Mouse (Mus musculus): ENCODE measurements at regions not wholly inside any gene's neighbourhood (a gene's known extent, or its start where the extent isn't known, plus 50 kb on each side); places are given as distances from the start of the nearest gene placed in this dataset.
"Not testable (repeated sequence)": the region's sequence is repeated elsewhere in the genome, so short reads cannot be mapped to it uniquely, and the experiment has no call there.

DNA sequence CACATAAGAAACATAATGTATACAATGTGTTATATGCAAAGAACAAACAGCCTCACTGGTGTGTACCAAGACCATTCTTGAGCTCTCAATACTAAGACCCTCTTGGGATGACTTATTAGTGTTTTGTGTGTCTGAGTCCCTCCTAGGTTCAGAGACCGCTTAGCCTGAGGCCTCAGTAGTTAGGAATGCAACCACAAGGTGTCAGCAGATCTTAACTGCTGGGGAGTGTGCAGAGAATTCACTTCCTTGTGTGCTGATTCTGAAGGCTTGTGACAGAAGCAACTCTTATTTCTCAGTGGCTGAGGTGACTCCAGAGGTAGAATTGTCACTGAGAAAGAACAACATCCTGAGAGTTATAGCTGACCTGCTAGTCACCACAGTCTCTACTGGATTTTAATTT, 550.3 kb downstream of the Dad1 start:
- H3K4me1 ChIP-seq (replicated peaks); H3K4me2 ChIP-seq; H3K9ac ChIP-seq; H3K4me3 ChIP-seq (replicated peaks); H3K27ac ChIP-seq; H3K9me3 ChIP-seq (replicated peaks); H3K27me3 ChIP-seq; H3K36me3 ChIP-seq; DNase-seq; ATAC-seq (ENCODE audit: low read depth): not testable (repeated sequence)
- 17% methylated on average over 1 of the region's 1 CpGs for WGBS (ENCODE audit: insufficient replicate concordance)

DNA sequence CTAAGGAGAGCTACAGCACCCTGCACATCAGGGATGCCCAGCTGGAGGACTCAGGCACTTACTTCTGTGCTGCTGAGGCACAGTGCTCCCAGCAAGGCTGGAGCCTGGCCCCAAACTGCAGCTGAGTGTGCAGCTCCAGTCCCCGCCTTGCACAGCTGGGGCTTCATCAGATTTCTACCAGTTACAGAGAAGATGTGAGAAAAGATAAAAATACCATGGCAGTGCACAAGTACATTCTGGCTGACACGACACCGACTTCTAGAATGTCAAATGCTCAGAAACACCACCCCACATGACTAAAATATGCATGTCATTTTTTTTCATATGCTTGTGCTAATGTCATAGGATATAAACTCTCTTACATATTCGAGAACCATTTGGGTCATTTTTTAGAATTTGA, 569.8 kb downstream of the Dad1 start:
- 47% methylated on average over 4 of the region's 4 CpGs for whole genome bisulfite sequencing (ENCODE audit: insufficient replicate concordance)
- not testable (repeated sequence) for H3K4me3 ChIP-seq (replicated peaks); H3K4me1 ChIP-seq (replicated peaks)

GRCm38 (mm10) chr14:53683361-53684015, 570.4 kb downstream of the Dad1 start:
- not testable (repeated sequence) for H3K4me2 ChIP-seq; ATAC-seq (ENCODE audit: low read depth); H3K36me3 ChIP-seq; H3K27me3 ChIP-seq; H3K4me3 ChIP-seq (replicated peaks); H3K9me3 ChIP-seq (replicated peaks); H3K9ac ChIP-seq; DNase-seq; H3K4me1 ChIP-seq (replicated peaks); H3K27ac ChIP-seq
- WGBS (ENCODE audit: insufficient replicate concordance): 55% methylated on average over 9 of the region's 9 CpGs

More for the DNA sequence above, 569.8 kb downstream of the Dad1 start:
- H3K4me2 ChIP-seq; H3K9ac ChIP-seq; H3K27me3 ChIP-seq; H3K27ac ChIP-seq; H3K36me3 ChIP-seq; ATAC-seq (ENCODE audit: low read depth); DNase-seq; H3K9me3 ChIP-seq (replicated peaks): not testable (repeated sequence)

GRCm38 (mm10) chr14:53682679-53683078, 571.2 kb downstream of the Dad1 start:
- ATAC-seq (ENCODE audit: low read depth); H3K36me3 ChIP-seq; H3K4me1 ChIP-seq (replicated peaks): not testable (repeated sequence)

GRCm38 (mm10) chr14:53681320-53681719, 572.6 kb downstream of the Dad1 start:
- H3K4me3 ChIP-seq (replicated peaks); H3K27me3 ChIP-seq; H3K36me3 ChIP-seq; ATAC-seq (ENCODE audit: low read depth); H3K9ac ChIP-seq; H3K27ac ChIP-seq; H3K4me2 ChIP-seq; H3K4me1 ChIP-seq (replicated peaks); H3K9me3 ChIP-seq (replicated peaks); DNase-seq: not testable (repeated sequence)
- WGBS (ENCODE audit: insufficient replicate concordance): 16% methylated on average over 5 of the region's 5 CpGs

More at GRCm38 (mm10) chr14:53682679-53683078, 571.2 kb downstream of the Dad1 start:
- WGBS (ENCODE audit: insufficient replicate concordance): 56% methylated on average over 1 of the region's 1 CpGs
- H3K9me3 ChIP-seq (replicated peaks); H3K27me3 ChIP-seq; H3K4me2 ChIP-seq; H3K27ac ChIP-seq; H3K4me3 ChIP-seq (replicated peaks); H3K9ac ChIP-seq; DNase-seq: not testable (repeated sequence)

DNA sequence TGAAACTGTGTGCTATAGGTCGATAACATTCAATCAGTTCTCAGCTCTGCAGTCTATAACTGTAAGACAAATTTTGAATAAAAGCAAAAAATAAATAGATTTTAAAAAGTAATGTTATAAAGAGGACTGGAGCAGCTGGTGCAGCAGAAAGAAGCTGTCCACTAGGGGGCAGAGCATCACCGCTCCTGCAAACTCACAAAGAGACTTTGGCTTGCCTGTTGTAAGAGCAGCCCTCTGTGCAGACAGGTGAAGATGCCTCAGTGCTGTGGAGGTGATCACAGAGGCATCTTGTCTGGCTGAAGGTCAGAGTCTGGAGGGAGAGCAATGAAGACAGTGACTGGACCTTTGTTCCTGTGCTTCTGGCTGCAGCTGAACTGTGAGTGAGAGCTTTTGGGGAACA, 588.2 kb downstream of the Dad1 start:
- H3K27ac ChIP-seq; DNase-seq; H3K9ac ChIP-seq; H3K27me3 ChIP-seq; H3K9me3 ChIP-seq (replicated peaks); ATAC-seq (ENCODE audit: low read depth); H3K4me3 ChIP-seq (replicated peaks); H3K4me2 ChIP-seq; H3K4me1 ChIP-seq (replicated peaks); H3K36me3 ChIP-seq: not testable (repeated sequence)
- 5% methylated on average over 2 of the region's 2 CpGs for whole genome bisulfite sequencing (ENCODE audit: insufficient replicate concordance)

DNA sequence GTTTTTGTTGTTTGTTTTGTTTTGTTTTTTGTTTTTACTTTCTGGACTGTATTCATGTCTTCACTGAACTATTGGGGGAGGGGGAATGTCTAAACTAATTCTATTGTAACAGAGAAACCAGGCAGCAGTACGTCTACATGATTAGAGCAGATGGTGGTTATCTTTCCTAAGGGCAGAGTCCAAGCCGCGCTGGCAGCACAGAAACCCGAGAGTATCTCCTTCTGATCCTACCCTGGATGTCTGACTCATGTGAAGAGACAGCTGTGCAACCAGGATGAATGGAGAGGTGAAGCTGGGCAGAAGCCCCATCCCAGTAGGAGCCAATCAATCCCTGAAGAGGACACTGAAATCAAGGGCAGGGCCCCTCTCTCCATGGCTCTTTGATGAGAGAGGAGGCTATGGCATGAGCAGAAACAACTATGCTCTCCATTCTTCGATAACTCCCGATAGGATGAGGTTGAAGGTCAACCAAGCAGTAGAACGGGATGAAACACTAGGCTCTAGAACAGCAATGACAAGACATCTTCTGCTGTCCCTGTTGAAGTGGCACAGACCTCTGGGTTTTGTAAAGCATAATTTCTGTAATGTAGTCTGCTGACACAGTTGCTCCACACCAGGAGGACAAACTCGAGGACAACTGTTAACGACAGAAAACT, 591.1 kb downstream of the Dad1 start:
- WGBS (ENCODE audit: insufficient replicate concordance): 60% methylated on average over 9 of the region's 9 CpGs
- not testable (repeated sequence) for H3K4me2 ChIP-seq; H3K27me3 ChIP-seq; H3K27ac ChIP-seq; H3K36me3 ChIP-seq; ATAC-seq (ENCODE audit: low read depth); H3K9me3 ChIP-seq (replicated peaks); DNase-seq; H3K9ac ChIP-seq; H3K4me1 ChIP-seq (replicated peaks); H3K4me3 ChIP-seq (replicated peaks)

GRCm38 (mm10) chr14:53654669-53655068, 599.2 kb downstream of the Dad1 start:
- H3K4me3 ChIP-seq (replicated peaks); H3K4me2 ChIP-seq; H3K9me3 ChIP-seq (replicated peaks); H3K9ac ChIP-seq; ATAC-seq (ENCODE audit: low read depth); H3K36me3 ChIP-seq; H3K27me3 ChIP-seq; H3K27ac ChIP-seq; H3K4me1 ChIP-seq (replicated peaks); DNase-seq: not testable (repeated sequence)
- WGBS (ENCODE audit: insufficient replicate concordance): 71% methylated on average over 3 of the region's 3 CpGs

DNA sequence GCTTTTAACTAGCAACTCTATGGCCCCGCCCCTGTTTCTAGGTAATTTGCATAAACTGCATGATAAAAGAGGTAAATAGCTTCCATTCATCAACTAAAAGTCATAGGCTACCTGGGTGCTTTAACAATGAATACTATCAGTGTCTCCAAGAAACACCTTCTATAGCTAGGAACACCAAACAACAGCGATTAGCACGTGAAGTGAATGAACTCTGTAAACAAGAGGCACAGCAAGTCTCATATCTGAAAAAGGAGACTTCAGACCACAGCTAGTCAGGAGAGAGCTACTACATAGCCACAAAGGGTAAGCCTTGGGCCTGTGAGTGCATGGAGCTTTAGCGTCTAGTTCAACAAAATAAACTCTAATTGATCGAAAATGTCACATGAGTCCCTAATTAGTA, 602.8 kb downstream of the Dad1 start:
- not testable (repeated sequence) for H3K4me2 ChIP-seq; H3K4me1 ChIP-seq (replicated peaks); ATAC-seq (ENCODE audit: low read depth); H3K9ac ChIP-seq; H3K27ac ChIP-seq; H3K4me3 ChIP-seq (replicated peaks); H3K9me3 ChIP-seq (replicated peaks); H3K27me3 ChIP-seq; DNase-seq; H3K36me3 ChIP-seq
- 49% methylated on average over 5 of the region's 5 CpGs for WGBS (ENCODE audit: insufficient replicate concordance)

GRCm38 (mm10) chr14:53649189-53649588, 604.7 kb downstream of the Dad1 start:
- not testable (repeated sequence) for H3K9me3 ChIP-seq (replicated peaks); H3K27me3 ChIP-seq; H3K27ac ChIP-seq; DNase-seq; H3K4me1 ChIP-seq (replicated peaks); H3K4me3 ChIP-seq (replicated peaks); H3K4me2 ChIP-seq; H3K36me3 ChIP-seq; ATAC-seq (ENCODE audit: low read depth); H3K9ac ChIP-seq
- WGBS (ENCODE audit: insufficient replicate concordance): 71% methylated on average over 2 of the region's 2 CpGs

DNA sequence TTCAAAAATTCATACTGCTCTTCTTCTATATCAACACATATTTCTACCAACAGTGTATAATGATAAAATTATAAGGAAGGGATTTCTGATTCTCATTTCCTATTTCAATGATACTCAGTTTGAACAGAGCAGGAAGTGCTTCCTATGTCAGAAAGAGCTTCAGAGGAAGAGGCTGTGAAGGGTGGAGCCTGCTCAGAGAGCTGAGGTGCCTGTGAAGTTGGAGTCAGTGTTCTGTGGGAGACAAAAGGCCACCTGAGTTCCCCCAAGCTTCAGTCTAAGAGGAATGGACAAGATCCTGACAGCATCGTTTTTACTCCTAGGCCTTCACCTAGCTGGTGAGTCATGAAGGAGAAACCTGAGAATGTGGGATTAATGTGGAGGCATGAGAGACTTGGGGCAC, 613.5 kb downstream of the Dad1 start:
- ATAC-seq (ENCODE audit: low read depth); DNase-seq: not testable (repeated sequence)

DNA sequence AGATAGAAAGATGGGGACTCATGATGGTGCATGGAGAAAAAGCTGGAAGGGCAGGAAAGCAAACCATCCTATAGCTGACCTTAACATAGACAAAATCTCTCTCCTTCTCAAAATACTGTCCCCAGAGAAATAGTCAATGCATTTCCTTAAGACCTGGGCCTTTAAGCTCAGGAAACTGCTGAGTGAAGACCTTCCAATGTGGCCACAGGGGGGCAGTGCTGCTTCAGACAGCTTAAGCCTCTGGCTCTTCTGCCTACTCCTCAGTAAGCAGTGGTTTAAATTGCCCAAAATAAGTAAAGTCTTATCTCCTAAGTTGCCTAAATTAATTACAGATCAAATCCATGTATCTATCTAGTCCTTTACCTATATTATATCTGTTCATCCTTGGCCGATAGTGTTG, 616.2 kb downstream of the Dad1 start:
- H3K9me3 ChIP-seq (replicated peaks); H3K4me2 ChIP-seq; H3K36me3 ChIP-seq; H3K4me1 ChIP-seq (replicated peaks); H3K27ac ChIP-seq; DNase-seq; H3K4me3 ChIP-seq (replicated peaks); H3K27me3 ChIP-seq; H3K9ac ChIP-seq; ATAC-seq (ENCODE audit: low read depth): not testable (repeated sequence)
- 68% methylated on average over 1 of the region's 1 CpGs for WGBS (ENCODE audit: insufficient replicate concordance)

More for the DNA sequence above, 613.5 kb downstream of the Dad1 start:
- not testable (repeated sequence) for H3K27me3 ChIP-seq; H3K4me1 ChIP-seq (replicated peaks); H3K9me3 ChIP-seq (replicated peaks); H3K36me3 ChIP-seq; H3K27ac ChIP-seq; H3K4me2 ChIP-seq; H3K9ac ChIP-seq; H3K4me3 ChIP-seq (replicated peaks)
- 50% methylated on average over 1 of the region's 1 CpGs for WGBS (ENCODE audit: insufficient replicate concordance)

All from liver, embryonic 13.5 days (tissue).